Mouse (Mus musculus) embryonic facial prominence, embryonic 11.5 days (tissue): Measurements from ENCODE around the gene Sh2d3c. TPM values are rescaled to one million over a fixed set of nuclear protein-coding genes. Genes with fewer than 3 reads are reported as not detected.

Source experiments
- ATAC-seq: fragments of 200-750 bp; cut with Nextera tagmentation; replicated peaks from 2 replicates; pipeline ENCODE4 v1.8.0; 2017; ENCODE audit warnings: low read depth; ENCODE audit not compliant: insufficient number of reproducible peaks, low FRiP score, low TSS enrichment
- DNase-seq: peaks from one replicate; pipeline ENCODE4 v3.0.0-alpha.2; 2015; ENCODE audit warnings: low spot score
- H3K27ac ChIP-seq: fragments of 300-500 bp; sonication (generic); replicated peaks from 2 replicates; pipeline ENCODE4 v1.5.1; 2014; ENCODE audit warnings: mild to moderate bottlenecking, low read depth, low read length, control low read depth
- H3K27me3 ChIP-seq: fragments of 300-500 bp; sonication (generic); 2 replicates; pipeline ENCODE4 v1.6.1; 2014; ENCODE audit warnings: mild to moderate bottlenecking, low read length, moderate library complexity, mixed read lengths; ENCODE audit not compliant: control insufficient read depth, insufficient read depth
- H3K36me3 ChIP-seq: fragments of 300-500 bp; sonication (generic); replicated peaks from 2 replicates; pipeline ENCODE4 v1.6.1; 2014; ENCODE audit warnings: low read depth, mild to moderate bottlenecking, low read length, moderate library complexity, mixed read lengths; ENCODE audit not compliant: control insufficient read depth, insufficient read depth
- H3K4me1 ChIP-seq: fragments of 300-500 bp; sonication (generic); 2 replicates; pipeline ENCODE4 v1.6.1; 2014; ENCODE audit warnings: low read length, mixed read lengths; ENCODE audit not compliant: control insufficient read depth, insufficient read depth
- H3K4me2 ChIP-seq: fragments of 300-500 bp; sonication (generic); 2 replicates; pipeline ENCODE4 v1.6.1; 2014; ENCODE audit warnings: low read depth, mild to moderate bottlenecking, control low read depth, low read length, moderate library complexity
- H3K4me3 ChIP-seq: fragments of 300-500 bp; sonication (generic); 2 replicates; pipeline ENCODE4 v1.5.1; 2014; ENCODE audit warnings: low read depth, low read length, control low read depth
- H3K9ac ChIP-seq: fragments of 300-500 bp; sonication (generic); replicated peaks from 2 replicates; pipeline ENCODE4 v1.6.1; 2014; ENCODE audit warnings: mild to moderate bottlenecking, control low read depth, low read length
- H3K9me3 ChIP-seq: fragments of 300-500 bp; sonication (generic); replicated peaks from 2 replicates; pipeline ENCODE4 v1.6.1; 2016; ENCODE audit warnings: mild to moderate bottlenecking, low read length, inconsistent platforms, mixed read lengths; ENCODE audit not compliant: control insufficient read depth
- WGBS: fragments of 180-500 bp; shearing (Covaris S2); extraction: QIAGEN DNeasy Blood & Tissue Kit; methylation state at CpG from one replicate; pipeline ENCODE4 v1.1.7; 2014; 5-methylcytosine and 5-hydroxymethylcytosine counted together
- polyA plus RNA-seq: library from polyadenylated mRNA; unstranded; fragments of >200 nt; fragmentation: Nextera tagmentation; extraction: Ambion mirVana; gene quantifications from 2 replicates; pipeline ENCODE4 v1.2.1, GENCODE M21; 2014

Sh2d3c gene
- polyA plus RNA-seq, 1 experiment from 2014 or later: 21.1 TPM

DNA sequence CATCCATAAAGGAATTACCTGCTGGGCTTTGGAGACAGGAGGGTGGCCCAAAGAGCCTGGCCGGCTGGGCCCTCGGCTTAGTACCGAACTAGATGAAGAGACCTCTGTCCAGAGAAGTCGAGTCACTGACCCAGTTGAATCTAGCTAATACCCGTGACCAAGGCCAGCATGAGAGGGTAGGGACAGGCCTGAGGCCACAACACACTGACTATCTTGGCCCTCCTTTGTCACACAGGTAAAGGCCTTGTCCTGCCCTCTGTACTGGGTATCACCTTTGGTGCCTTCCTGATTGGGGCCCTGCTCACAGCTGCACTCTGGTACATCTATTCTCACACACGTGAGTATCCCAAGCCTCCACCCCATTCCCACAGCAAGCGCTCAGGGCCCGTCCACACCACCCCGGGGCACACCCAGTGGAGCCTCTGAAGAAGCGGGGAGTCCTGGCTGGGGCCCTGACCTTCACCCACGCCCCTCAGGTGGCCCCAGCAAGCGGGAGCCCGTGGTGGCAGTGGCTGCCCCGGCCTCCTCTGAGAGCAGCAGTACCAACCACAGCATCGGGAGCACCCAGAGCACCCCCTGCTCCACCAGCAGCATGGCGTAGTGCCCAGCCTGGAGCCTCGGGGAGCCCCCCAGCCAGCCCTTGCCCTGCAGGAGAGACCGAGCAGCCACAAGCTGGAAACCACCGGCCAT lies 39.7 kb upstream of the Sh2d3c start:
- no peak for ATAC-seq
- no peak overlapping the region for H3K4me3 ChIP-seq
- H3K27me3 ChIP-seq: no peaks in the 10 kb centered on the region
- WGBS: 81% methylated on average over 19 of the region's 19 CpGs
- no peak overlapping the region; the same call in 1 of the 2 replicates for H3K9ac ChIP-seq
- peaks cover 3% of the 10 kb centered on the region for H3K36me3 ChIP-seq
- H3K9me3 ChIP-seq: no peaks in the 10 kb centered on the region
- H3K27ac ChIP-seq: no peak overlapping the region
- no peak for DNase-seq
- no peak overlapping the region for H3K4me2 ChIP-seq
- H3K4me1 ChIP-seq: no peaks in the 10 kb centered on the region

- no peak for DNase-seq
- 0 out of 2 replicates have a peak, but pooled peaks have one; percentile 32 for ATAC-seq
- Histone ChIP-seq H3K27me3 (no peaks in the 10 kb centered on the region), H3K4me3 (no peak overlapping the region), H3K27ac (no peak overlapping the region), H3K9me3 (no peaks in the 10 kb centered on the region), H3K4me2 (no peak overlapping the region), H3K9ac (no peak overlapping the region; the same call in 1 of the 2 replicates), H3K36me3 (peaks cover 3% of the 10 kb centered on the region), H3K4me1 (no peaks in the 10 kb centered on the region)
- WGBS: 71% methylated on average over 6 of the region's 6 CpGs
Observed at GRCm38 (mm10) chr2:32681754-32682153, 39.1 kb upstream of the Sh2d3c start.

DNA sequence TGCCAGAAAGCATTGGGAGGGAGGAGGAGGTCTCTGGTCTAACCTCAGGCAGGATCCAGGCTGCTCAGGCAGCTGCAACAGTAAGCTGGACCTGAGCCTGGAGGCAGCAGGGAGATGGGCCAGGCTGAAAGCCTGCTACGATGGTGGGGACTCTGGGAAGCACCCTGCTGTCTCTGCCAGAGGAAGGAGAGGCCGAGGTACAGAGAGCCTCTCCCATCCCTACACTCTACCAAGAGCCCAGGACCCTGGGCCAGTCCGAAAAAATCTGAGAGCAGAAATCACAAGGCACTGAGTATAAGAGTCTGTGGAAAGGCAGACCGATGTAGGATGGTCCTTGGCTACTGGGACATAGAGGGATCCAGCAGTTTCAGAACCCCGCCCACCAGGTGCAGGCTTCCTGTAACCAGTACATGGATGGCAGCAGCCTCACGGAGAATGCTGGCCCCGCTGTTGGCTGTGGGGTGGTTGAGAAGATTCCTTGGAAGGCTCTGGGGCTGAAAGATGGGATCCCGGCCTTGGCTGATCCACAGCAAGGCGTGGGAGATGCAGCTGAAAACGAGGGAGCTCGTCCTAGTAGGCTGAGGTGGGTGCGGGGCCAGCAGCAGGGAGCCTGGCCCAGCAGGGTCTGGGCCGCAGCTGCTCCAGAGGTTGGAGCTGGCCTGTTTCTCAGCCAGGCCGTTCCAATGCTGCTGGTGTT lies 38.0 kb upstream of the Sh2d3c start:
- ATAC-seq (no peak), DNase-seq (no peak)
- Histone ChIP-seq H3K4me3 (no peak overlapping the region), H3K4me1 (no peaks in the 10 kb centered on the region), H3K4me2 (no peak overlapping the region), H3K9me3 (no peaks in the 10 kb centered on the region), H3K27me3 (no peaks in the 10 kb centered on the region), H3K9ac (0 out of 2 replicates have a peak overlapping the region, but pooled peaks have one; percentile 9), H3K36me3 (peaks cover 3% of the 10 kb centered on the region), H3K27ac (no peak overlapping the region)
- 85% methylated on average over 14 of the region's 14 CpGs for WGBS

- Histone ChIP-seq H3K27ac (no peak overlapping the region), H3K4me1 (no peaks in the 10 kb centered on the region), H3K27me3 (no peaks in the 10 kb centered on the region), H3K36me3 (peaks cover 3% of the 10 kb centered on the region), H3K9ac (no peak overlapping the region), H3K4me2 (no peak overlapping the region), H3K4me3 (no peak overlapping the region), H3K9me3 (no peaks in the 10 kb centered on the region)
- WGBS: 91% methylated on average over 10 of the region's 10 CpGs
- DNase-seq (no peak), ATAC-seq (no peak)
Observed at GRCm38 (mm10) chr2:32683701-32684100, 37.2 kb upstream of the Sh2d3c start.

- H3K4me1 ChIP-seq: no peaks in the 10 kb centered on the region
- peaks cover 3% of the 10 kb centered on the region for H3K36me3 ChIP-seq
- H3K9ac ChIP-seq: no peak overlapping the region
- 90% methylated on average over 15 of the region's 15 CpGs for WGBS
- DNase-seq (no peak), ATAC-seq (no peak)
- H3K9me3 ChIP-seq: no peaks in the 10 kb centered on the region
- no peaks in the 10 kb centered on the region for H3K27me3 ChIP-seq
- no peak overlapping the region for H3K4me3 ChIP-seq
- no peak overlapping the region for H3K27ac ChIP-seq
- no peak overlapping the region for H3K4me2 ChIP-seq
Observed at GRCm38 (mm10) chr2:32684681-32685428, 36.0 kb upstream of the Sh2d3c start.

- Histone ChIP-seq H3K27me3 (no peaks in the 10 kb centered on the region), H3K9ac (no peak overlapping the region)
- 96% methylated on average over 3 of the region's 3 CpGs for WGBS
Observed at GRCm38 (mm10) chr2:32685807-32686206, 35.0 kb upstream of the Sh2d3c start.

GRCm38 (mm10) chr2:32686640-32687039 lies 34.2 kb upstream of the Sh2d3c start:
- H3K9ac ChIP-seq: no peak overlapping the region
- WGBS: 91% methylated on average over 6 of the region's 6 CpGs
- H3K9me3 ChIP-seq: no peaks in the 10 kb centered on the region
- ATAC-seq (no peak), DNase-seq (no peak)
- peaks cover 3% of the 10 kb centered on the region for H3K36me3 ChIP-seq
- H3K4me2 ChIP-seq: no peak overlapping the region
- H3K27ac ChIP-seq: no peak overlapping the region
- no peak overlapping the region for H3K4me3 ChIP-seq
- no peaks in the 10 kb centered on the region for H3K4me1 ChIP-seq
- no peaks in the 10 kb centered on the region for H3K27me3 ChIP-seq

More at GRCm38 (mm10) chr2:32685807-32686206, 35.0 kb upstream of the Sh2d3c start:
- Histone ChIP-seq H3K9me3 (no peaks in the 10 kb centered on the region), H3K4me3 (no peak overlapping the region), H3K4me2 (no peak overlapping the region), H3K27ac (no peak overlapping the region), H3K36me3 (peaks cover 3% of the 10 kb centered on the region), H3K4me1 (no peaks in the 10 kb centered on the region)
- ATAC-seq (no peak), DNase-seq (no peak)
